Mouse (Mus musculus) embryonic facial prominence, embryonic 15.5 days (tissue): ENCODE data around the gene Sept1. TPM values are rescaled to one million over a fixed set of nuclear protein-coding genes. Genes with fewer than 3 reads are reported as not detected.
A peak's percentile ranks its signal among the peaks of the same experiment; 100 is the strongest.

Experiments
- ATAC-seq: fragments of 200-750 bp; cut with Nextera tagmentation; 2 replicates; pipeline ENCODE4 v1.8.0; 2017; ENCODE audit warnings: low read depth, moderate TSS enrichment; ENCODE audit not compliant: insufficient number of reproducible peaks, low FRiP score, low TSS enrichment
- H3K27ac ChIP-seq: fragments of 300-500 bp; sonication (generic); replicated peaks from 2 replicates; pipeline ENCODE4 v1.5.1; 2015; ENCODE audit warnings: mild to moderate bottlenecking, inconsistent platforms
- H3K27me3 ChIP-seq: fragments of 300-500 bp; sonication (generic); 2 replicates; pipeline ENCODE4 v1.6.1; 2015; ENCODE audit warnings: inconsistent platforms
- H3K36me3 ChIP-seq: fragments of 300-500 bp; sonication (generic); 2 replicates; pipeline ENCODE4 v1.6.1; 2015; ENCODE audit warnings: mild to moderate bottlenecking, inconsistent platforms
- H3K4me1 ChIP-seq: fragments of 300-500 bp; sonication (generic); 2 replicates; pipeline ENCODE4 v1.6.1; 2015; ENCODE audit warnings: inconsistent platforms
- H3K4me2 ChIP-seq: fragments of 300-500 bp; sonication (generic); replicated peaks from 2 replicates; pipeline ENCODE4 v1.6.1; 2015; ENCODE audit warnings: mild to moderate bottlenecking, inconsistent platforms
- H3K4me3 ChIP-seq: fragments of 300-500 bp; sonication (generic); replicated peaks from 2 replicates; pipeline ENCODE4 v1.5.1; 2015; ENCODE audit warnings: mild to moderate bottlenecking, inconsistent platforms
- H3K9ac ChIP-seq: fragments of 300-500 bp; sonication (generic); 2 replicates; pipeline ENCODE4 v1.6.1; 2015; ENCODE audit warnings: inconsistent platforms
- H3K9me3 ChIP-seq: fragments of 300-500 bp; sonication (generic); replicated peaks from 2 replicates; pipeline ENCODE4 v1.6.1; 2016; ENCODE audit warnings: inconsistent platforms
- WGBS: fragments of 180-500 bp; shearing (Covaris S2); methylation state at CpG from one replicate; pipeline ENCODE4 v1.1.7; 2015; 5-methylcytosine and 5-hydroxymethylcytosine counted together
- polyA plus RNA-seq: library from polyadenylated mRNA; unstranded; fragments of >200 nt; fragmentation: Nextera tagmentation; extraction: Ambion mirVana; gene quantifications from 2 replicates; pipeline ENCODE4 v1.2.1, GENCODE M21; 2015

Gene Sept1
- polyA plus RNA-seq, 1 experiment from 2014 or later: 23.9 TPM

- peaks cover 41% of the 10 kb centered on the region for H3K4me1 ChIP-seq
- no peaks in the 10 kb centered on the region for H3K9me3 ChIP-seq
- H3K4me2 ChIP-seq: peak overlapping the region; percentile 64
- peak overlapping the region; percentile 98 for H3K4me3 ChIP-seq
- peaks cover 35% of the 10 kb centered on the region for H3K36me3 ChIP-seq
- no peak overlapping the region for H3K9ac ChIP-seq
- no peaks in the 10 kb centered on the region for H3K27me3 ChIP-seq
- no peak overlapping the region for H3K27ac ChIP-seq
- 47% methylated on average over 3 of the region's 3 CpGs for WGBS
- ATAC-seq: no peak
Observed at GRCm38 (mm10) chr7:127231376-127231775, 1.6 kb downstream of the Sept1 start.

DNA sequence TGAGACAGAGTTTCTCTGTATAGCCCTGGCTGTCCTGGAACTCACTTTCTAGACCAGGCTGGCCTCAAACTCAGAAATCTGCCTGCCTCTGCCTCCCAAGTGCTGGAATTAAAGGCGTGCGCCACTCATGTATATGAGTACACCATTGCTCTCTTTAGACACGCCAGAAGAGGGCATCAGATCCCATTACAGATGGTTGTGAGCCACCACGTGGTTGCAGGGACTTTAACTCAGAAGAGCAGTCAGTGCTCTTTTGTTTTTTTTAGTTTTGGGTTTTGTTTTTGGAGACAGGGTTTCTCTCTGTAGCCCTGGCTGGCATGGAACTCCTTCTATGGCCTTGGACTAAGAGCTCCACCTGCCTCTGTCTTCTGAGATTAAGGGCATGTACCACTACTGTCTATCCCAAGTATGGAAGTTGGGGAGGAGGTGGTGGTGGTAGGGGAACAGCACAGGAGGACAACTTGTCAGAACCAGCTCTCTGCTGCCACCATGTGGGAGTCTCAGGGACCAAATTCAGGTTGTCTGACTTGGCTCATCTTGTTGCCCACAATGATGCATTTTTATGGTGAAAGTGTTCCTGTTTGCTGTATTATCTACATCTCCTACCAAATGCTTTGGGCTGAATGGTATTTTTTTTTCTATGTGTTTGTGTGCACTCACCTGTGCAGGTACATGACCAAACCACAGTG, 4.2 kb downstream of the Sept1 start:
- no peak overlapping the region for H3K9ac ChIP-seq
- no peaks in the 10 kb centered on the region for H3K27me3 ChIP-seq
- 70% methylated on average over 4 of the region's 4 CpGs for WGBS
- H3K36me3 ChIP-seq: peaks cover 18% of the 10 kb centered on the region
- H3K27ac ChIP-seq: no peak overlapping the region
- no peak overlapping the region for H3K4me2 ChIP-seq
- ATAC-seq: no peak
- H3K4me1 ChIP-seq: peaks cover 30% of the 10 kb centered on the region
- no peak overlapping the region for H3K4me3 ChIP-seq
- no peaks in the 10 kb centered on the region for H3K9me3 ChIP-seq

- Histone ChIP-seq H3K27me3 (no peaks in the 10 kb centered on the region), H3K9ac (no peak overlapping the region), H3K9me3 (no peaks in the 10 kb centered on the region), H3K4me3 (no peak overlapping the region), H3K36me3 (peaks cover 13% of the 10 kb centered on the region), H3K27ac (no peak overlapping the region), H3K4me1 (peaks cover 16% of the 10 kb centered on the region; the same call in 1 of the 2 replicates), H3K4me2 (no peak overlapping the region)
- WGBS: 91% methylated on average over 11 of the region's 11 CpGs
- no peak for ATAC-seq
Observed at GRCm38 (mm10) chr7:127225147-127225995, 7.6 kb downstream of the Sept1 start.

- WGBS: 95% methylated on average over 6 of the region's 6 CpGs
- no peak for ATAC-seq
- H3K4me3 ChIP-seq: no peak overlapping the region
Observed at GRCm38 (mm10) chr7:127224616-127225015, 8.3 kb downstream of the Sept1 start.

GRCm38 (mm10) chr7:127223515-127224478, 9.1 kb downstream of the Sept1 start:
- Histone ChIP-seq H3K9me3 (no peaks in the 10 kb centered on the region), H3K27me3 (no peaks in the 10 kb centered on the region), H3K4me1 (peaks cover under 1% of the 10 kb centered on the region; the same call in 1 of the 2 replicates), H3K9ac (no peak overlapping the region), H3K27ac (no peak overlapping the region), H3K36me3 (no peaks in the 10 kb centered on the region), H3K4me2 (no peak overlapping the region), H3K4me3 (no peak overlapping the region)
- ATAC-seq: no peak
- 84% methylated on average over 6 of the region's 6 CpGs for WGBS

More at GRCm38 (mm10) chr7:127224616-127225015, 8.3 kb downstream of the Sept1 start:
- peaks cover 6% of the 10 kb centered on the region for H3K36me3 ChIP-seq
- no peaks in the 10 kb centered on the region for H3K9me3 ChIP-seq
- H3K27ac ChIP-seq: no peak overlapping the region
- H3K27me3 ChIP-seq: no peaks in the 10 kb centered on the region
- no peak overlapping the region for H3K4me2 ChIP-seq
- no peak overlapping the region for H3K9ac ChIP-seq
- peaks cover 9% of the 10 kb centered on the region; the same call in 1 of the 2 replicates for H3K4me1 ChIP-seq

DNA sequence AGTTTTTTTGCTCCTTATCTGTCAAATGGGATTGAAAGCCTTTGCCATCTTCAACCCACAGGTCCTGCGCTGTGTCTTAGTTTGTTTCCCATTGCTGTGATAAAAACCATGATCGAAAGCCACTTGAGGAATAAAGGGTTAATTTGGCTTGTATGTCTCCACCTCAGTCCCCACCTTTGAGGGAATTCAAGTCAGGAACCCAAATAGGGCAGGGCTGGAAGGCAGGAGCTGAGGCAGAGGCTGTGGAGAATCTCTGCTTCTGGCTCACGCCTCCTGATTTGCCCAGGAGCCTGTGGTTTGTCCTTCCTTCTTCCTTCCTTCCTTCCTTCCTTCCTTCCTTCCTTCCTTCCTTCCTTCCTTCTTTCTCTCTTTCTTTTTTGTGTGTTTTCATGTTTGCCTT, 9.8 kb downstream of the Sept1 start:
- no peak for ATAC-seq
- no peak overlapping the region for H3K9ac ChIP-seq
- no peaks in the 10 kb centered on the region for H3K36me3 ChIP-seq
- H3K4me3 ChIP-seq: no peak overlapping the region
- no peak overlapping the region for H3K4me2 ChIP-seq
- no peaks in the 10 kb centered on the region for H3K9me3 ChIP-seq
- no peaks in the 10 kb centered on the region for H3K4me1 ChIP-seq
- H3K27me3 ChIP-seq: no peaks in the 10 kb centered on the region
- over 99% methylated on average over 3 of the region's 3 CpGs for WGBS
- H3K27ac ChIP-seq: no peak overlapping the region

DNA sequence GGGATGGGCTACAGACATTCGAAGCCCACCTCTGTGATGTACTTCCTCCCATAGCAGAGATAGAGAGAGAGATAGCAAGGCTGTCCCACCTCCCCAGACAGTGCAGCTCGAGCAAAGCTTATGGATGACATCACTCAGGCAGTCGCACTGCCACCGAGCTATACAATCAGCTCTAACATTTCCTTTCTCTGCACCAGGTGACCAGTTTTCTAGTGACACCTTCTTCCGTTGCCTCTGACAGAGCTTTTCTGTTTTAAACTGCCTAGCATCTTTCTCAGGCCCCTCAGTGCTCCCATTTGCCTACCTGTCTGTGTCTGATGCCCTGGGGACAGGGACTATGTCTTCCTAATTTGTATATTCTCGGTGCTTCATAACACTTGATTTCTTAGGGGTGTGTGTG, 12.5 kb downstream of the Sept1 start:
- H3K36me3 ChIP-seq: no peaks in the 10 kb centered on the region
- no peak overlapping the region for H3K9ac ChIP-seq
- no peak overlapping the region for H3K4me2 ChIP-seq
- no peaks in the 10 kb centered on the region for H3K27me3 ChIP-seq
- 69% methylated on average over 6 of the region's 6 CpGs for WGBS
- no peak for ATAC-seq
- no peak overlapping the region for H3K27ac ChIP-seq
- H3K4me3 ChIP-seq: no peak overlapping the region
- H3K4me1 ChIP-seq: peaks cover 3% of the 10 kb centered on the region; the same call in 1 of the 2 replicates
- no peaks in the 10 kb centered on the region for H3K9me3 ChIP-seq

- Histone ChIP-seq H3K4me3 (no peak overlapping the region), H3K9ac (no peak overlapping the region), H3K9me3 (no peaks in the 10 kb centered on the region), H3K27me3 (no peaks in the 10 kb centered on the region), H3K4me1 (peaks cover 18% of the 10 kb centered on the region; the same call in 1 of the 2 replicates), H3K4me2 (no peak overlapping the region), H3K36me3 (no peaks in the 10 kb centered on the region), H3K27ac (no peak overlapping the region)
- ATAC-seq: no peak
- WGBS: 85% methylated on average over 4 of the region's 4 CpGs
Observed at GRCm38 (mm10) chr7:127218670-127219069, 14.3 kb downstream of the Sept1 start.

GRCm38 (mm10) chr7:127217901-127218642, 14.9 kb downstream of the Sept1 start:
- 75% methylated on average over 10 of the region's 10 CpGs for WGBS
- H3K4me1 ChIP-seq: peaks cover 19% of the 10 kb centered on the region; the same call in 1 of the 2 replicates
- H3K4me3 ChIP-seq: no peak overlapping the region
- no peak for ATAC-seq
- H3K27ac ChIP-seq: no peak overlapping the region
- no peaks in the 10 kb centered on the region for H3K27me3 ChIP-seq
- no peaks in the 10 kb centered on the region for H3K9me3 ChIP-seq
- H3K9ac ChIP-seq: no peak overlapping the region
- no peaks in the 10 kb centered on the region for H3K36me3 ChIP-seq
- no peak overlapping the region for H3K4me2 ChIP-seq

- no peaks in the 10 kb centered on the region for H3K9me3 ChIP-seq
- H3K27me3 ChIP-seq: no peaks in the 10 kb centered on the region
- WGBS: 89% methylated on average over 6 of the region's 6 CpGs
- no peaks in the 10 kb centered on the region for H3K36me3 ChIP-seq
- ATAC-seq: no peak
- no peak overlapping the region for H3K4me3 ChIP-seq
- no peak overlapping the region for H3K4me2 ChIP-seq
- H3K9ac ChIP-seq: no peak overlapping the region
- H3K27ac ChIP-seq: no peak overlapping the region
- peaks cover 19% of the 10 kb centered on the region; the same call in 1 of the 2 replicates for H3K4me1 ChIP-seq
Observed at GRCm38 (mm10) chr7:127217475-127217874, 15.5 kb downstream of the Sept1 start.
